Mouse (Mus musculus): ENCODE data around the gene Camk1.
"Not testable (repeated sequence)": the region's sequence is repeated elsewhere in the genome, so short reads cannot be mapped to it uniquely, and the experiment has no call there.

Gene Camk1

DNA sequence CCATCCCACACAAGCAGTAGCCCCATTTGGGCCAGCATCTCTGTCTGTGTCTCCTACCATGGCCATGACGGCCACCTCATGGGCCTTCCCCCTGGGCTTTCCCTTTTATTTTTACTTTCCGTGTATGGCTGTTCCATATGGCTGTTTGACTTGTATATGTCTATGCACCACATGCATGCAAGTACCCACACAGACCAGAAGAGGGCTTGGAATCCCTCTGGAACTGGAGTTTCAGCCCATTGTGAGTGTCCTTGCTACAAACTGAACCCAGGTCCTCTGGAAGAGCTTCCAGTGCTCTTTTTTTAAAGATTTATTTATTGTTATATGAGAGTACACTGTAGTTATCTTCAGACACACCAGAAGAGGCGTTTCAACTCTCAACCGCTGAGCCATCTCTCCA lies 17.7 kb upstream of the Camk1 start:
- in situ Hi-C loops (cut with MboI, MseI), result no loop called here

DNA sequence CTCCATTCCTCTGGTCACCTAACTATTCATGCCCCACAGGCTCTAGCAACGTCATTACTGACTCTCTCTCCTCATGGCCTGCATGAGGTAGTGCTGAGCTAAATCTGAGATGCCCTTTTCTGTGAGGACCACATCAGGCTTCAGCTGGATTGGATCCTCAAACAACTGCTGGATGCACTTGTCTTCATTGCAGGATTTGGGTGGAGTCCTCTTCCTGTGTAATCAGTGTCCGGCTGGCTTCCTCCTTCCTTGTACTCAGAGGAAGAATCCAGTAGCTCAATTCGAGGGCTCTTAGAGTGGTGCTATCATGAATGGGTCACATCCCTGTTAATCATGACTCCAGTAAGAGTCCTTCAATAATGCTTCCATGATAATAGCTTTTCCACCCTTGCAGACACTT lies 9.9 kb upstream of the Camk1 start:
- in situ Hi-C loops (cut with MboI, MseI), result no loop called here

DNA sequence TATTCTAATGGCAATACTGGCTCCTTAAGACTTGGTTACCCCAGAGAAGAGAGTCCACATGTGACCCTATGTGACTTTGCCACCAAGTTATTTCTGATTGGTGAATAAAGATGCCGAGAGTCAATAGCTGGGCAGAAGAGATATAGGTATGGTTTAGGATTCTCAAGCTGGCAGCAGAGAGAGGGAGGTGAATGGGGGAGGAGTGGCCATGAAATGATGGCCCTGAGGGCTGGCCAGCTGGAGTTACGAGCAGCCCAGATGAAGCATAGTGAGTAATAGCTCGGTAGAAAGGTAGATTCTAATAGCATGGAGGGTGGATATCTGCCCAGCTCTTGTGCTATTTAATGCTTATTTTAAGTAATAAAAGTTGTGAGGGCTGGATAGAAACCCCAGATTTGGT lies 9.0 kb upstream of the Camk1 start:
- in situ Hi-C loops (cut with MboI, MseI), result no loop called here

DNA sequence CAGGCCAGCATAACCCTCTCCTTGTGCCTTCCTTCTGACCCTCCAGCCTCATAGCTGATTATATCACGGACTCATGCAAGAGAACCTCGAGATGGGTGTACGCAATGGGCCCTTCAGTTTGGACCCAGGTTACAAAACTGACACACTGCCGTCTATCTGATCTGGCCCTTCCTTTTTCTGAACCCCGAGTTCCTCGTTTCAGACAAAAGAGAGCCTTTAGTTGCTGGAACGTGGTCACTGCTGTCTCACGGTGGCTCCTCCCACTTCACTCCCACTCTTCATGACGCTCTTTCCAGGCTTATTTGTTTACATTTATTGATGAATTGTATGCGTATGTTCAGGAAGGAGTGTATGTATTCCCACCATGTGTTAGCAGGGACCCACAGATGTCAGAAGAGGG lies 7.9 kb upstream of the Camk1 start:
- in situ Hi-C loops (cut with MboI, MseI), result no loop called here

DNA sequence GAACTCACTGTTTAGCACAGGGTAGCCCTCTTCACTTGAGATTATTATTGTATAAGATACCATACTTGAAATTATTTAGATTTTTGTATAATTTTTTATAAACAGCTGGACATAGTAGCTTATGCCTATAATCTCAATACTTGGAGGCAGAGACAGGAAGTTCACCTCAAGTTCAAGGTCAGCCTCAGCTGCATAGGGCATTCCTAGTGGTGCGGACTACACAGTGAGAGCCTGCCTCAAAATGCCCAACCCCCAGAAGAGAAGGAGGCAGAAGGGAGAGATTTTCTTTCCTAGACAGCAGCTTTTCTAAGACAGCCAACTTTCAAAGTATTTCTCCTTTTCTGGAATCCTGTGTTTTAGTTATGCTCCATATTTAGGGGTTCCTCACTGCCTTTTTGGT lies 7.4 kb upstream of the Camk1 start:
- in situ Hi-C loops (cut with MboI, MseI), result no loop called here

DNA sequence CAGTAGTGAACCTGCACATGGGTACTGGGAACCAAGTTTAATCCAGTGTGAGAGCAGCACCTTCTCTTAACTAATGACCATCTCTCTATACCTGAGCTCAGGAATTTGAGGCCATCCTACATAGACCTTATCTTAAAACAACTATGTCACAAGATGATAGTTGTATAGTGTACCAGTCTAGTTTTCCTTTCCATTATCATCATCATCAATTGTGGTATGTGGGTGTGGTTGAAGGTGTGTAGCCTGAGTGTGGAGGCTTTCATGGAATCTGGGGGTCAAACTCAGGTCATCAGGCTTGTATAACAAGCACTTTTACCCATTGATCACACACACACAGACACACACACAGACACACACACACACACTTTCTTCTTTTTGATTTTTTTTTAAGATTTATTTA lies 6.8 kb upstream of the Camk1 start:
- in situ Hi-C loops (cut with MboI, MseI), result no loop called here

DNA sequence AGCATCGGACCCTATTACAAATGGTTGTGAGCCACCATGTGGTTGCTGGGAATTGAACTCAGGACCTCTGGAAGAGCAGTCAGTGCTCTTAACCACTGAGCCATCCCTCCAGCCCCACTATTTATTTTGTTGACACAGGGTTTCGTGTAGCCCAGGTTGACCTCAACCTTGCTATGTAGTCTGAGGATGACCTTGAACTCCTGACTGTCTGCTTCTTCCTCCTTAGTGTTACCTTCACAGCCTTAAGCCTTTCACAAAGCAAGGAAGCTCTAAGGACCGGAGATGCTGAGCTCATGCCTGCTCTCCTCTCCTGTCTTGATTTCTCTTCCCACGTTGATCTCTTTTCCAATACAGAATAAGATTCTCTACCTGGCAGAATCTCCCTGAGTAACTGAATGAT lies 3.1 kb upstream of the Camk1 start:
- in situ Hi-C loops (cut with MboI, MseI), result no loop called here

DNA sequence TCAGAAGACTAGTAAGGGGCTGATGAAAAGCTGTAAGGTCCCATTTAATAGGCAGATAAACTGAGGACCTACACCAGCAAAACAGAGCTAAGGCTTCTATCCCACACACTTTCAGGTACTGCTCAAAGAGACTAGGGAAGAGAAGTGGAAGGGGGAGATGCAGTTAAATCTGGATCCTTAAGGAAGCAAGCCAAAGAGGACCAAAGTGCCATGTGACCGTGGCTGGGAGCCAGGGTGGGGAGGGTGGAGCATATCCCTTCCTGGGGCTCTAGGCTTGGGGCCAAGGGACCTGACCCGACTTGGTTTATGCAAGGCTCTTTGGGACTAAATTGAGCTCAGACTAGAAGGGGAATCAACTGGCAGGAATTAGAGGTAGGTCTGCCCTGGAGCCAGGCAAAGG lies 537 bp upstream of the Camk1 start:
- in situ Hi-C loops (cut with MboI, MseI), result no loop called here

DNA sequence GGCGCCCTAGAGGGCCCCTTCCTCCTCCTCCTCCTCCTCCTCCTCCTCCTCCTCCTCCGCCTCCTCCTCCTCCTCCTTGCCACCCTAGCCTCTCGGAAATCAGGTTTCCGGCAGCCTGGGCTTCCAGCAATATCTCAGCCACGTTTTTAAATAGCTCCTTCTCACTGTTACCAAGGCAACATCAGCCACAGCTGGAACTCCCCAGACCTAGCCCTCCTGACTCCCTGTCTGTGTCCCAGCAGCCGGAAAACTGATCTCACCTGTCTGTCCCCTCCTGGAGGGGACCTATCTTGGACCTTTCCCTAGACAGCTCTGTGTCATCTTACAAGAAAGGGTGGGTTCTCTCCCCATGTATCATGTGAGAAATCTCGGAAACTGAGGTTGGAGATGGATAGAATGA lies 1.5 kb downstream of the Camk1 start:
- in situ Hi-C loops (cut with MboI, MseI), result no loop called here

DNA sequence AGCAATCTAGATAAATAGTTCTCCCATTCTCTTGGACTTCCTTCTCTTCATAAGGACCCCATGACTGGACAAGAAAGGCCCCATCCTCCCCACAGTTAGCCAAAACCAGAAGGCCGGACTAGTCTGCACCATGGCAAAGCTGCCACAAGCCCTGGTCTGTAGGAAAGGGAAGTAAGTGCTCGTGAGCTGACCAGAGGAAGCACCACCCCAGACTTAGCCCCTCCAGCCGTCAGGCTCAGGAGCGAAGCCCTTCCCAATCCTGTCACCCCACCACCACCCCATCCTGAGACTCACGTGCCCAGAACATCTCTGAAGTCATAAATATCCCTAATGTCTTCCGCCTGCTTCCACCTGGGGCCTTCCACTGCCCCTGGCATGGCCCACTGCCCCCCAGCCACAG lies 2.2 kb downstream of the Camk1 start:
- in situ Hi-C loops (cut with MboI, MseI), result no loop called here

DNA sequence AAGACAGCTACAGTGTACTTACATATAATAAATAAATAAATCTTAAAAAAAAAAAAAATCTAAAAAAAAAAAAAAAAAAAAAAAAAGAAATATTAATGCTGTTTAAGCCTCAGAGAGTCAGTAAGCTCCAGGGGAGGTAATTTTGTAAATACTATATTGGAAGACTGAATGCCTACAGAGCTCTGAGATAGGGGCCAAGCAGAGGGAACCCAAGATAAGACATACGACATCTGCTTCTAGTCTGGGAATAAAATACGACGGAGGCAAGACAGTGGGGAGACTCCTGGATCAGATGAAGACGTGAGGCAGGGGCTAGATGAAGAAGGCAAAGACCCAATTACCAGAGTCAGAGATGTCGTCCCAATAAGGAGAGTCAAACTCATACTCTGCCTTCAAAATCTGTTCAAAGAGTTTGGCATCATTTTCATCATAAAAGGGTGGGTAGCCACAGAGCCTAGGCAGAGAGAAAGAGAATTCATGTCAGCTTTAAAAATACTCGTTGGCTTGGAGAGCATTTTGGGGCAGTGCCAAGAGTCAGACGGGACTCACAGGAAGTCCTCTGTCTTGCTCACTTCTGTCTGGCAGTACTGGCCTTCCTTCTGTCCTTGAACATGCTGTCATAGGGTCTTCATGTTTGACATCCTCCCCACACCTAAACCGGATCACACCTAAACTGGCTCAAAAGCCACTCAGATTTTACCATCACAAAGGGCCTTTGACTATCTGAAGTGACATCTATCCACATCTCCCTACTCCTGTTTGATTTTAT lies 6.7 kb downstream of the Camk1 start:
- in situ Hi-C loops (cut with MboI, MseI), result no loop called here

DNA sequence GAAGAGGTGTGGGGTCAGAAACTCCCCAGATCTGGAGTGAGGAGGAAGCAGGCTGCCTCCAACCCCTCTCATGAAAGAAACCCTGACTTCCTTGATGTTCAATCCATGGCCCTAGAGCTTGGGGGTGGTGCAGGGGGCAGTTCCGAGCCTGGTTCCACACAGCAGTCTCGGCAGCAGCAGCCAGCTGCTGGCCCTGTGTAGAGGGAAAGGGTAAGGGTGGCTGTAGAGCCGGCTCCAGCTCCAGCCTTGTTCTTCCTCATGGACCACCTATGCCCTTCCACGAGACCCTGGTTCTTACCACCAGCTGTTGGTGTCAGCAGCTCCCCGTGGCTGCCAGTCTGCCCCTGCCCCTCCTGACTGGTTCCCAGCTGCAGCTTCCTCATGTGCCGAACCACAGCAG lies 9.6 kb downstream of the Camk1 start:
- in situ Hi-C loops (cut with MboI, MseI), result no loop called here

DNA sequence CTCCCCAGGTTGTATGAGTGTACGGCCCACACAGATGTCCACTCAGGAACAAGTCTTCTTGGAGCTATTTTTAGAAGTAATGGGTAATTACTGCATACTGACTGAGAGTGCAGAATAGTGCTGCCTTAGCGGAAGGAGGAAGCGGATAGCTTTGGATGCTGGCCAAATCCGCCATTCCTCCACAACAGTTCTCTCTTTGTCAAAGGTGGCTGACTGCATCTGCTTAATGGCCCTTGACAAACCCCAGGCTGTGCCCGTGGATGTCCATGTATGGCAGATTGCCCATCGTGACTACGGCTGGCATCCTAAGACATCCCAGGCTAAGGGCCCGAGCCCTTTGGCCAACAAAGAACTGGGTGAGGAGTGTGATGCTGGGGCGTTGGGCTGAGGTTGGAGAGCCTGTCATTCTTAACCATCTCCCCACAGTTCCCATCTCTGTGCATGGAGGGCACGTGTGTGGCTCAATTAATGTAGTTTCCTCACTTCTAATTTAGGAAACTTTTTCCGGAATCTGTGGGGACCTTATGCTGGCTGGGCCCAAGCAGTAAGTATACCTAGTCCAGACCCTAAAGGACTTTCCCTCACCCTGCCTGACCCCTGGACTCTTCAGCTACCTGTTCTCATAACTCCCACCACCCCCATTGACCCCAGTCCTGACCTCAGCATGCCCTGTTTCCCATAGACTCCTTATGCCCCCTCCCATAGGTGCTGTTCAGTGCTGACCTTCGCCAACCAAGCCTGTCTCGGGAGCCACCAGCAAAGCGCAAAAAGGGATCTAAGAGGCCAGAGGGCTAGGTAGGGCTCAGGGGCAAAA lies 10.4 kb downstream of the Camk1 start:
- in situ Hi-C loops (cut with MboI, MseI), result no loop called here

DNA sequence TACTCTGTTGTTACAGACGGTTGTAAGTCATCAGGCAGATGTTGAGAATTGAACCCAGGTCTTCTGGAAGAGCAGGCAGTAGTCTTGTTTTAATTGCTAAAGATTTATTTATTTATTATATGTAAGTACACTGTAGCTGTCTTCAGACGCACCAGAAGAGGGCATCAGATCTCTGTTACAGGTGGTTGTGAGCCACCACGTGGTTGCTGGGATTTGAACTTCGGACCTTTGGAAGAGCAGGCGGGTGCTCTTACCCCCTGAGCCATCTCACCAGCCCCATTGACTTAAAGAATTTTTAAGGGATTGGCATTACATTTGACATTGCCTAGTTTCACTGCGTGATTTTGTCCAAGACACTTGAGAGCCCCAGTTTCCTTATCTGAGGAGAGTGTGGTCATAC lies 11.1 kb downstream of the Camk1 start:
- in situ Hi-C loops (cut with MboI, MseI), result not testable (repeated sequence)

DNA sequence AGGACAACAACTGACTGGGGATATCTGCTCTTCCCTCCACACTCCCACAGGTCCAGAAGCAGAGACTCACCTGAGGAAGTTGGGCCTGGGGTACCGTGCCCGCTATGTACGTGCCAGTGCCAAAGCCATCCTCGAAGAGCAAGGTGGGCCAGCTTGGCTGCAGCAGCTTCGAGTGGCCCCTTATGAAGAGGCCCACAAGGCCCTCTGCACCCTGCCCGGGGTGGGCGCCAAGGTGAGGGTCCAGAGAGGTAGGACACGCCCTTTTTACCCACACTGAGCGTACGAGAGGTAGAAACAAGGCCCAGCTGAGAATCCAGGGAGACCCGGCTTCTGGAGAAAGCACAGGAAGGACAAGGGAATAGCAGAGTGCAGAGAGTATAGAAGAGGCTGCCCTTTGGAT lies 12.1 kb downstream of the Camk1 start:
- in situ Hi-C loops (cut with MboI, MseI), result no loop called here

DNA sequence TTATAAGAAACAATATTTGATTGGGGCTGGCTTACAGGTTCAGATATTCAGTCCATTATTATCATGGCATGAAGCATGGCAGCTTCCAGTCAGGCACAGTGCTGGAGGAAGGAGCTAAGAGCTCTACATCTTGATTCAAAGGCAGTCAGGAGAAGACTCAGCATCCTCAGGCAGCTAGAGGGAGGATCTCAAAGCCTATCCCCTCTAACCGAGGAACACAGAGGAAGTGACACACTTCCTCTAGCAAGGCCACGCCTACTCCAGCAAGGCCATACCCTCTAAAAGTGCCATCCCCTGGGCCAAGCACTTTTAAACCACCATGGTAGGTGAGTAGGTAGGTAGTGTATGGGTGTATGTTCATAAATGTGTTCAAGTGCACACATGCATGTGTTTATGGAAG lies 13.2 kb downstream of the Camk1 start:
- in situ Hi-C loops (cut with MboI, MseI), result no loop called here

DNA sequence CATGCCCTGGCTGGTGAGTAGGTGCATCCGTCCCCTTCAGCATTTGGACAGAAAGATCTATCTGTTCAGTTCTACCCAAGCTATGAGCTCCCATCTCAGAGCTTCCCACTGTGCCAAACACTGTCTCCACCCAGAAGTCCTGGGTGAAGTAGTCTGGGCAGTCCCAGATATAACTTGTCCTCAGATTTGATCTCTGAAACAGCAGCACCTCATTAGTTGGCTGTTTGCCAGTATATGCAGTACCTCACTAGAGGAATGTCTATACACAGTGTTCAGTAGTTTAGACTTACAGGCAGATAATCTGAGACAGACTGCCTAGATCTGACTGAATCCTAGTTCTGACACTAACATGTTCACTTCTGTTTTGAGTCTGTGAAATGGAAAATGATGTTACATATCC lies 14.4 kb downstream of the Camk1 start:
- in situ Hi-C loops (cut with MboI, MseI), result no loop called here

DNA sequence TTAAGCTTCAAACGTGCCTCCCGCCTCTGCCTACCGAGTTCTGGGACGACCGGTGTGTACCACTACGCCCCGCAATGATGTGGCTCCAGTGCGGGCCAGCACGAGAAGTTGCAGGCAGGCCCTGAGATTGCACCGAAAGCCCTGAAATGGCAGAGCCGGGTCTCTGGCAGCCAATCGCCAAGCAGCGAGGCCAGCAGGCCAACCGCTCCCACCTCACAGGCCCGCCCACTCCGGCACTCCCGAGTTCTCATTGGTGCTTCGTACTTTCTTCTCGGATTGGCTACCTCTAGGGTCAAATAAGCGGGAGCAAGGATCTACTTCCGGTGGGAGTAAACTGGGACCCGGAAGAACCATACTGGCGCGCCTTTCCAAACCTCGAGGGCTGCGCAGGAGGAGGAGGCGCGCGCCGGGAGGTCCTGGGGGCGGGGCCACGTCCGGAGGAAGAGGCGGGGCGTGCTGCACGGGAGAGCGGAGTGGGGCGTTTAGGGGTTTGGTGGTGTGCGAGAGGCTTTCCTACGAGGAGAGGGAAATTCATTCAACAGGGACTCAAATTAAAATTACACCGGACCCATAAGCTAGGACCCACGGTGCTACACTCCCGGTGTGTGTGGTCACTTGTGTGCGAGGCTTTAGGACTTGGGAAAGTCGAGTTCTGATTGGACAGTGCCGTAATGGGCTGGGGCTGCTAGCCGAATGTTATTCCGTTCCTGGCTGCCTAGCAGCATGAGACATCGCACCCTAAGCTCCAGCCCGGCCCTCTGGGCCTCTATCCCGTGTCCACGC lies 17.1 kb downstream of the Camk1 start, which contains the start of gene Ogg1:
Gene Ogg1 (plus strand): TSS at position 440 of the 783 bp plus-strand sequence.
- in situ Hi-C loops (cut with MboI, MseI), result no loop called here

DNA sequence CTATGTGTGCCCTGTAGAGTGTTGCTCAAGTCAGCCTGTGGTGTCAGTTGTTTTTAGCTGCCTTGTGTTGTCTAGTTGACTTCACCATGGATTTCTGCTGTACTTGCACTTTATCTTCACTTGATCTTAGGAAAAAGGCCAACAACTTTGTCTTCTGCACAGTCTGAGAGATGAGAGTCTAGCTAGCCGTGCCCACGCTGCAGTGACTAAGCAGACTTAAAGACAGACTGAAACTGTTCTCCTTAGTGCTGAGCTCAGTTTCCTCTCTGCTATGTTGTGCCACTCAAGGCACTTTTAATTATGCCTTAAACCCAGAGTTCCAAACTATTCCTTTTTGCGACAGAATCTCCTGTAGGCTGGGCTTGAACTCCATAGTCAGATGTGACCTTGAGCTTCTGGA lies 27.8 kb downstream of the Camk1 start:
- in situ Hi-C loops (cut with MboI, MseI), result loop anchor here (10.0 kb wide), 2 partner anchors 181 to 389 kb away; no protein-coding TSS in a partner anchor

DNA sequence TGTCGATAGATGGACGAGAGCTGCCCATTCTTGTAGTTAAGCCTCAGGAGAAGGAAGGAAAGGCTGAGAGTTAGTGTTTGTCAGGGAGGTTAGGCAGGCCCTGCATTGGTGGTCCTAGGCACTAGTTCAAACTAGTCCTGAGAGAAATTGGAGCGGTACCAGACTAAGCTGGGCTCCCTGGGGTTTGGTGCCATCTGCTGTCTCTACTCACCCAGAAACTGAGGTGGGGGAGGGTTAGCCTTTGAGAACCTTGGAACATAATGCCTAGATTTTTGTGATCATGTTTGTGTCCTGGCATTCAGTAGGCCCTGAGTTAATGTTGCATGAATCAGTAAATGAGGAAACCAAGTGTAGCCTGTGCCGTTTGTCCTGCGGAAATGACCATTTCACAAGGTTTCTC lies 35.6 kb downstream of the Camk1 start:
- in situ Hi-C loops (cut with MboI, MseI), result loop anchor here in 1 of 2 experiments (10.0 kb wide), 1 partner anchor 263 kb away; the partner anchor contains the start of gene Thumpd3

DNA sequence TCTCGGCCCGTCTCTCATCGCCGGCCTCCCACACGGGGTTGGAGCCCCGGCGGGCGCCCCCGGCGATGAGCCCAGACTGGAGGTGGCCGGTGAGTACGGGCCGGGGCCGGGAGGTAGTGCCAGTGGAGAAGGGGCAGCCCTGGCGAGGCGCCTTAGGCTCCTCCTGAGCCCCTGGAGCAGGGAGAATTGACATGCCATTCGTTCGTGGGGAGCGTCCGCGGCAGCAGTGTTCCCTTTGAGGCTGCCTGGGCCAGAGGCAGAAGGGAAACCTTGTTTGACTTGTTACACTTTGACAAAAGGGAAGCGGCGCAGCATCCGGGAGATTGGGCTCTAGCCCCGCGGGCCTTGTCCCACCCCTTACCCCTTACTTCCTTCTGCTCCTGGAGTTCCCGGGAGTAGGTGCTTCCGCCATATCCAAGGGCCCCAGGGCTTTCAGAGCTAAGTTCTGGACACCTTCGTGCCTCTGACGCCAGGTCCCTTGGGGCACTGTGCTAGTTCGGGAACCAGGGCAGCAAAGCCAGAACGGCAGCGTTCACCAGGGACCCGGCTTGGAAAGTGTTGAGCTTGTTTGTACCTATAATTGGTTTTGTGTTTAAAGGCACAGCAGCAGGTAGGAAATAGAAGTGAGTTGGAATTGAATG lies 36.2 kb downstream of the Camk1 start:
- in situ Hi-C loops (cut with MboI, MseI), result loop anchor here in 1 of 2 experiments (10.0 kb wide), 1 partner anchor 263 kb away; the partner anchor contains the start of gene Thumpd3

DNA sequence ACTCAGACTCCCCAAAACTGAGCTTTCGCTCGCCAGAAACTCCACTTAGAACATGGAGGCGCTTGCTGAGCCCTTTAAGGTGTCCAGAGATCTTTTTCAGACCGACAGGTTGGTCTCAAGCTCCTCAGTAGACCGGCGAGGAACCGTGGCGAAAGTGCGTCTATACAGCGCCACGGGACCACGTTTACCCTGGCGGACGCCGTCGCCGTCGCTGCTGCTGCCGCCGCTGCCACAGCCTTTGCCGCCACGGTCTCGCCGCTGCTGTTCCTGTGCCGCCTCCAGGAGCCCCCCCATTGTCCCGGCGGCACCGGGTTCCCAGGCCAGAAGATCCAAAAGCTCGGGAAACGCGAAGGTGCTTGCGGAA lies 36.8 kb downstream of the Camk1 start, which contains the start of gene Brpf1:
Gene Brpf1 (plus strand): TSS at position 152 of the 364 bp plus-strand sequence.
- in situ Hi-C loops (cut with MboI, MseI), result loop anchor here in 1 of 2 experiments (10.0 kb wide), 1 partner anchor 262 kb away; the partner anchor contains the start of gene Thumpd3
